Mouse (Mus musculus) heart, postnatal 0 days (tissue): ENCODE measurements around the gene Ufd1. TPM values are rescaled to one million over a fixed set of nuclear protein-coding genes. Genes with fewer than 3 reads are reported as not detected.

Experiments used
- ATAC-seq: fragments of 200-750 bp; cut with Nextera tagmentation; 2 replicates; pipeline ENCODE4 v1.8.0; 2017; ENCODE audit warnings: low read depth, moderate number of reproducible peaks, moderate library complexity; ENCODE audit not compliant: insufficient read depth
- DNase-seq: peaks from one replicate; pipeline ENCODE4 v3.0.0-alpha.2; 2016; ENCODE audit warnings: low spot score
- H3K27ac ChIP-seq: fragments of 300-500 bp; sonication (generic); 2 replicates; pipeline ENCODE4 v1.5.1; 2014; ENCODE audit warnings: low read depth, mild to moderate bottlenecking
- H3K27me3 ChIP-seq: fragments of 300-500 bp; sonication (generic); 2 replicates; pipeline ENCODE4 v1.6.1; 2014; ENCODE audit warnings: low read length, mixed read lengths; ENCODE audit not compliant: control insufficient read depth, insufficient read depth
- H3K36me3 ChIP-seq: fragments of 300-500 bp; sonication (generic); replicated peaks from 2 replicates; pipeline ENCODE4 v1.6.1; 2014; ENCODE audit warnings: low read length, mixed read lengths; ENCODE audit not compliant: control insufficient read depth, insufficient read depth
- H3K4me1 ChIP-seq: fragments of 300-500 bp; sonication (generic); 2 replicates; pipeline ENCODE4 v1.6.1; 2014; ENCODE audit warnings: antibody characterized with exemption; ENCODE audit not compliant: control insufficient read depth, insufficient read depth
- H3K4me2 ChIP-seq: fragments of 300-500 bp; sonication (generic); 2 replicates; pipeline ENCODE4 v1.6.1; 2014; ENCODE audit warnings: low read depth, mild to moderate bottlenecking, low read length, moderate library complexity
- H3K4me3 ChIP-seq: fragments of 300-500 bp; sonication (generic); 2 replicates; pipeline ENCODE4 v1.5.1; 2014; ENCODE audit warnings: low read depth, low read length
- H3K9ac ChIP-seq: fragments of 300-500 bp; sonication (generic); replicated peaks from 2 replicates; pipeline ENCODE4 v1.6.1; 2014; ENCODE audit warnings: low read depth, low read length, mixed read lengths
- H3K9me3 ChIP-seq: fragments of 300-500 bp; sonication (generic); replicated peaks from 2 replicates; pipeline ENCODE4 v1.6.1; 2016; ENCODE audit warnings: low read length; ENCODE audit not compliant: control insufficient read depth
- CTCF ChIP-seq: IDR thresholded peaks from 2 replicates; pipeline ENCODE4 v1.5.1; 2016; ENCODE audit warnings: antibody characterized with exemption, control low read depth, low read depth
- EP300 ChIP-seq: IDR thresholded peaks from 2 replicates; pipeline ENCODE4 v1.6.1; 2016; ENCODE audit warnings: antibody characterized with exemption, low read depth
- WGBS: fragments of 180-500 bp; shearing (Covaris S2); extraction: QIAGEN DNeasy Blood & Tissue Kit; methylation state at CpG from one replicate; pipeline ENCODE4 v1.1.7; 2014; 5-methylcytosine and 5-hydroxymethylcytosine counted together
- polyA plus RNA-seq: library from polyadenylated mRNA; unstranded; fragments of >200 nt; fragmentation: Nextera tagmentation; extraction: Ambion mirVana; gene quantifications from 2 replicates; pipeline ENCODE4 v1.2.1, GENCODE M21; 2015
- total RNA-seq: library from RNA; depleted of rRNA; stranded (reverse); fragments of >200 nt; gene quantifications from 2 replicates; pipeline ENCODE4 v1.2.3, GENCODE M21; 2014; ENCODE audit warnings: low replicate concordance; rRNA removed

Gene Ufd1
- total and polyA plus RNA-seq, 2 experiments from 2014 or later, result 62.7 to 74.4 TPM

GRCm38 (mm10) chr16:18877386-18878090 lies 66.0 kb downstream of the Ufd1 start:
- peaks cover 6% of the 10 kb centered on the region for H3K4me1 ChIP-seq
- peak overlapping the region; percentile 98 for H3K4me2 ChIP-seq
- peak overlapping the region; percentile 92 for H3K27ac ChIP-seq
- H3K9me3 ChIP-seq, result no peaks in the 10 kb centered on the region
- under 1% methylated on average over 42 of the region's 43 CpGs for WGBS
- ATAC-seq (peak; percentile 6; the same call in 1 of the 2 replicates), DNase-seq (peak; percentile 12)
- peak overlapping the region; percentile 83 for H3K4me3 ChIP-seq
- H3K9ac ChIP-seq, result peak overlapping the region; percentile 87
- peak; percentile 40 for TF ChIP-seq CTCF
- TF ChIP-seq EP300, result no peak
- H3K27me3 ChIP-seq, result no peaks in the 10 kb centered on the region
- peaks cover 21% of the 10 kb centered on the region for H3K36me3 ChIP-seq

- Histone ChIP-seq H3K4me2 (peak overlapping the region; percentile 98), H3K27ac (peak overlapping the region; percentile 92), H3K9me3 (no peaks in the 10 kb centered on the region), H3K36me3 (peaks cover 14% of the 10 kb centered on the region), H3K4me1 (peaks cover 6% of the 10 kb centered on the region), H3K4me3 (peak overlapping the region; percentile 83), H3K27me3 (no peaks in the 10 kb centered on the region), H3K9ac (peak overlapping the region; percentile 87)
- 21% methylated on average over 20 of the region's 20 CpGs for WGBS
- DNase-seq, result peak; percentile 9
- no peak for ATAC-seq
- TF ChIP-seq EP300, result no peak
- TF ChIP-seq CTCF, result no peak
Observed at GRCm38 (mm10) chr16:18878091-18878720, 66.6 kb downstream of the Ufd1 start.

DNA sequence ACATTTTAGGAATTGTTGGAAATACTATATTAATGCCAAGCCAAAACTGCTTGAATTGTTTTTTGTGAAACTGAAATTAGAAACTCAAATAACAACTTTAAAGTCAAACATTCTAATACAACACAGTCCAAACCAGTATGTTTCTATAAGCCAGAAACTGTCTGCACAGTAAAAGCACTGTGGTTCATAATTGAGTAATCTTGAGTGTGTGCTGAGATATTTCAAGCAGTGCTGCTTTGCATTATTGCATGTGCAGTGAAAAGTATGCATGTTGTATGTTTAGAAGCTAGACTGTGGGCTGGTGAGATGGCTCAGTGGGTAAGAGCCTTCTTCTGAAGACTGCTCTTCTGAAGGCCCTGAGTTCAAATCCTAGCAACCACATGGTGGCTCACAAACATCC lies 72.5 kb downstream of the Ufd1 start:
- no peak overlapping the region for H3K27ac ChIP-seq
- H3K27me3 ChIP-seq, result no peaks in the 10 kb centered on the region
- DNase-seq (no peak), ATAC-seq (no peak)
- H3K9me3 ChIP-seq, result no peaks in the 10 kb centered on the region
- no peak overlapping the region for H3K4me2 ChIP-seq
- H3K36me3 ChIP-seq, result no peaks in the 10 kb centered on the region
- H3K4me3 ChIP-seq, result no peak overlapping the region
- TF ChIP-seq EP300, result no peak
- TF ChIP-seq CTCF, result no peak
- 0 out of 2 replicates have a peak, but pooled peaks cover 4% of the 10 kb centered on the region for H3K4me1 ChIP-seq
- no peak overlapping the region for H3K9ac ChIP-seq

Other genes starting within 250 kb of the Ufd1 start
- gene Tbx1, start 221.1 kb upstream of the Ufd1 start, total RNA-seq, result 2.1 TPM in 1 of 2 replicates, not detected in the other
- gene Tbx1, start 221.1 kb upstream of the Ufd1 start, polyA plus RNA-seq, result 0.11 and 0.14 TPM in 2 replicates
- gene Gp1bb, start 189.4 kb upstream of the Ufd1 start, total RNA-seq, result 2.1 and 5.4 TPM in 2 replicates
- gene Gp1bb, start 189.4 kb upstream of the Ufd1 start, polyA plus RNA-seq, result 3.0 TPM in 2 replicates
- gene Gm49601, start 185.4 kb upstream of the Ufd1 start, total RNA-seq, result not detected in 2 replicates
- 0.32 and 0.34 TPM in 2 replicates for gene Gm49601, start 185.4 kb upstream of the Ufd1 start, polyA plus RNA-seq
- gene Sept5, start 181.8 kb upstream of the Ufd1 start, total RNA-seq, result 8.7 and 12.3 TPM in 2 replicates
- gene Sept5, start 181.8 kb upstream of the Ufd1 start, polyA plus RNA-seq, result 3.8 and 5.5 TPM in 2 replicates
- gene Cldn5, start 34.9 kb upstream of the Ufd1 start, total RNA-seq, result 89.6 and 108 TPM in 2 replicates
- gene Cldn5, start 34.9 kb upstream of the Ufd1 start, polyA plus RNA-seq, result 44.8 and 54.2 TPM in 2 replicates
- gene Cdc45, start 208 bp downstream of the Ufd1 start, total RNA-seq, result 16.3 and 25.7 TPM in 2 replicates
- gene Cdc45, start 208 bp downstream of the Ufd1 start, polyA plus RNA-seq, result 10.3 and 12.1 TPM in 2 replicates
- 34.7 and 45.6 TPM in 2 replicates for gene 2510002D24Rik, start 24.8 kb downstream of the Ufd1 start, total RNA-seq
- 30.6 and 32.9 TPM in 2 replicates for gene 2510002D24Rik, start 24.8 kb downstream of the Ufd1 start, polyA plus RNA-seq
- gene Gm28539, start 24.8 kb downstream of the Ufd1 start, total RNA-seq, result 2.1 and 13.1 TPM in 2 replicates
- not detected in 2 replicates for gene Gm28539, start 24.8 kb downstream of the Ufd1 start, polyA plus RNA-seq
- gene Mrpl40, start 65.1 kb downstream of the Ufd1 start, total RNA-seq, result 10.1 and 24.9 TPM in 2 replicates
- gene Mrpl40, start 65.1 kb downstream of the Ufd1 start, polyA plus RNA-seq, result 83.7 and 87.1 TPM in 2 replicates
- 19.0 and 21.8 TPM in 2 replicates for gene Hira, start 65.3 kb downstream of the Ufd1 start, total RNA-seq
- 5.2 and 6.7 TPM in 2 replicates for gene Hira, start 65.3 kb downstream of the Ufd1 start, polyA plus RNA-seq